Mouse (Mus musculus): ENCODE measurements around the gene Cfap36.

DNA sequence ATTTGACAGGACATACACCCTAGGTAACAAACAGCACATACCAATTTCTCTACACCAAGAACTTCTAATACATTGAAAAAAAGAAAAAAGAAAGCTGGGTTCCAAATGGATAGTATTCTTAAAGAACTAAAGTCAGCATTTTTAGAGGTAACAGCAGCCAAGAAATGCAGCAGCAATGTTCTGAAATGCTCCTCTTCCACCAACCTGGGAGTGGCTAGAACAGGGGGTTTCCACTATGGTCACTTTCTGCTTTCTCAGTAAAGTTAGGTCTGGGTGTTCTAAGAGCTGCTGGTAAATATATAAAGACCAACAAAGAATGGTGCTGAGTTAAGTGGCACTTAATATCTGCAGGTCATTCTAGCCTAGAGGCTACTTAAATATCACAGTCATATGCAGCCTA, 28.2 kb downstream of the Cfap36 start:
- TF ChIP-seq CTCF (IDR thresholded peaks at IDR 0.05; ENCODE audit: low read depth) (no peak), EP300 (IDR thresholded peaks at IDR 0.05; ENCODE audit: low read depth) (no peak)
